Mouse (Mus musculus): ENCODE data around the gene Slc24a5. TPM values are rescaled to one million over a fixed set of nuclear protein-coding genes. Genes with fewer than 3 reads are reported as not detected.

Slc24a5 gene
- total and polyA plus RNA-seq, 3 experiments = 0.69 to 2.9 TPM; not detected in 1

DNA sequence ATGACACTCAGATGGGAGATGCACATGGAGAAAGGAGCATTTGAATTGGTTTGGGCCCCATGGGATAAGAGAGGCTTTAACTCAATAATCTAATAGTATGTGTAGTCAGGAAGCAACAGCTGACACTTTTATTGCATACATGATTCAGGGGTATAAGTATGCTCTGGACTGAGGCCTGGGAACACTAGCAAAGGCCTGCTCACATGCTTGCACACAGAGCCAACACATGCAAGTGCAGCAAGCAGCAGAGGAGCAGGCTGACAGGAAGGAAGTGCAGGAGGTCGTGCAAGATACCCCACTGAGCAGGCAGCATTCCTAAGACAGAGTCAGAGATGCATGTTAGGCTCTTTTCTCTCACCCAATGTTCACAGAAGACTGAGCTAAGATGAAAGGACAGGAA, 16.0 kb downstream of the Slc24a5 start:
- H3K27me3 ChIP-seq (ENCODE audit: control insufficient read depth in 1 of 2, insufficient read depth in 2 of 2, low read length in 2 of 2) = no peaks in the 10 kb centered on the region
- no peak overlapping the region for H3K27ac ChIP-seq (ENCODE audit: control insufficient read depth, low read depth, low read length)
- H3K9me3 ChIP-seq (replicated peaks; ENCODE audit: insufficient read depth, low read length) = no peaks in the 10 kb centered on the region
- H3K9ac ChIP-seq (ENCODE audit: control insufficient read depth, low read depth, low read length, poor library complexity, severe bottlenecking) = no peak overlapping the region
- TF ChIP-seq ZMIZ1 (IDR thresholded peaks at IDR 0.05; ENCODE audit: low read depth, low read length) (no peak), USF2 (IDR thresholded peaks at IDR 0.05; ENCODE audit: borderline replicate concordance in 1 of 2, insufficient read depth in 1 of 2, low read depth in 1 of 2, low read length in 2 of 2) (no peak), MYB (IDR thresholded peaks at IDR 0.05; ENCODE audit: low read depth, low read length) (no peak), TAL1 (IDR thresholded peaks at IDR 0.05; ENCODE audit: low read length) (no peak), HCFC1 (IDR thresholded peaks at IDR 0.05; ENCODE audit: low read depth, low read length) (no peak), CHD2 (IDR thresholded peaks at IDR 0.05; ENCODE audit: low read length) (no peak), TCF12 (IDR thresholded peaks at IDR 0.05; ENCODE audit: low read depth, low read length) (no peak), RAD21 (IDR thresholded peaks at IDR 0.05; ENCODE audit: low read depth, low read length) (no peak), GATA1 (IDR thresholded peaks at IDR 0.05; ENCODE audit: low read depth, low read length) (no peak), NELFE (IDR thresholded peaks at IDR 0.05; ENCODE audit: low read depth, low read length) (no peak), E2F4 (IDR thresholded peaks at IDR 0.05; ENCODE audit: borderline replicate concordance, low read depth, low read length) (no peak), MAZ (IDR thresholded peaks at IDR 0.05; ENCODE audit: low read depth, low read length) (no peak), ELF1 (IDR thresholded peaks at IDR 0.05; ENCODE audit: low read depth, low read length) (no peak), MYC (IDR thresholded peaks at IDR 0.05; ENCODE audit: low read depth, low read length) (no peak), UBTF (IDR thresholded peaks at IDR 0.05; ENCODE audit: borderline replicate concordance, insufficient read depth, low read depth, low read length) (no peak), ETS1 (IDR thresholded peaks at IDR 0.05; ENCODE audit: low read depth, low read length) (no peak), KAT2A (conservative IDR thresholded peaks at IDR 0.05; ENCODE audit: low read depth, low read length) (no peak), CHD1 (IDR thresholded peaks at IDR 0.05; ENCODE audit: low read depth, low read length) (no peak), NRF1 (IDR thresholded peaks at IDR 0.05; ENCODE audit: insufficient read depth, low read depth, low read length, poor library complexity, severe bottlenecking) (no peak), EP300 (IDR thresholded peaks at IDR 0.05; ENCODE audit: low read depth in 1 of 2, low read length in 2 of 2) (no peak)
- no peaks in the 10 kb centered on the region for H3K79me2 ChIP-seq (ENCODE audit: control insufficient read depth, insufficient read depth, low read length, poor library complexity)
- peaks cover 0 to 28% of the 10 kb centered on the region in 2 experiments; a peak in 2 of 4 replicates for H3K36me3 ChIP-seq (ENCODE audit: control insufficient read depth in 1 of 2, insufficient read depth in 2 of 2, low read length in 2 of 2)
- H3K4me1 ChIP-seq (ENCODE audit: control insufficient read depth in 1 of 2, insufficient read depth in 2 of 2, low read length in 2 of 2) = no peaks in the 10 kb centered on the region
- no peak overlapping the region for H3K4me3 ChIP-seq (ENCODE audit: control insufficient read depth in 1 of 2, insufficient read depth in 1 of 2, low read depth in 2 of 2, low read length in 2 of 2)
- no peak for DNase-seq (ENCODE audit: low read depth, low spot score)

- Histone ChIP-seq H3K9ac (ENCODE audit: control insufficient read depth, low read depth, low read length, poor library complexity, severe bottlenecking) (no peak overlapping the region), H3K4me1 (ENCODE audit: control insufficient read depth in 1 of 2, insufficient read depth in 2 of 2, low read length in 2 of 2) (no peaks in the 10 kb centered on the region), H3K4me3 (ENCODE audit: control insufficient read depth in 1 of 2, insufficient read depth in 1 of 2, low read depth in 2 of 2, low read length in 2 of 2) (no peak overlapping the region), H3K27me3 (ENCODE audit: control insufficient read depth in 1 of 2, insufficient read depth in 2 of 2, low read length in 2 of 2) (no peaks in the 10 kb centered on the region), H3K27ac (ENCODE audit: control insufficient read depth, low read depth, low read length) (no peak overlapping the region), H3K9me3 (replicated peaks; ENCODE audit: insufficient read depth, low read length) (no peaks in the 10 kb centered on the region), H3K79me2 (ENCODE audit: control insufficient read depth, insufficient read depth, low read length, poor library complexity) (no peaks in the 10 kb centered on the region), H3K36me3 (ENCODE audit: control insufficient read depth in 1 of 2, insufficient read depth in 2 of 2, low read length in 2 of 2) (peaks cover 0 to 51% of the 10 kb centered on the region in 2 experiments; a peak in 2 of 4 replicates)
- DNase-seq (ENCODE audit: low read depth, low spot score) = no peak
- TF ChIP-seq TAL1 (IDR thresholded peaks at IDR 0.05; ENCODE audit: low read length) = no peak
- no peak for TF ChIP-seq TBP (IDR thresholded peaks at IDR 0.05; ENCODE audit: low read depth, low read length)
- no peak for TF ChIP-seq MAZ (IDR thresholded peaks at IDR 0.05; ENCODE audit: low read depth, low read length)
- TF ChIP-seq MAFK (IDR thresholded peaks at IDR 0.05; ENCODE audit: borderline replicate concordance, low read depth, low read length) = peak; percentile 76
- no peak for TF ChIP-seq MYB (IDR thresholded peaks at IDR 0.05; ENCODE audit: low read depth, low read length)
- no peak for TF ChIP-seq ZKSCAN1 (IDR thresholded peaks at IDR 0.05; ENCODE audit: low read depth, low read length)
These were observed 20.8 kb downstream of the Slc24a5 start for GRCm38 (mm10) chr2:125088757-125089156.

All from MEL (cell line).